Mouse (Mus musculus): ENCODE measurements around the gene Tmem132c. TPM values are rescaled to one million over a fixed set of nuclear protein-coding genes. Genes with fewer than 3 reads are reported as not detected.

Gene Tmem132c
- polyA plus RNA-seq, 1 experiment = 0.06 TPM

- Histone ChIP-seq H3K79me2 (ENCODE audit: control insufficient read depth, insufficient read depth) (no peaks in the 10 kb centered on the region), H3ac (ENCODE audit: control insufficient read depth, insufficient read length, low read depth) (no peak overlapping the region), H3K36me3 (ENCODE audit: control insufficient read depth, insufficient read depth) (no peaks in the 10 kb centered on the region), H3K27me3 (ENCODE audit: control insufficient read depth, insufficient read depth, insufficient read length) (no peaks in the 10 kb centered on the region), H3K79me3 (ENCODE audit: low read depth) (no peaks in the 10 kb centered on the region), H3K4me3 (ENCODE audit: insufficient read depth, poor library complexity, severe bottlenecking) (no peak overlapping the region)
- TF ChIP-seq MYOD1 (IDR thresholded peaks at IDR 0.05; ENCODE audit: control insufficient read depth, insufficient read length, low read depth) = no peak
- TF ChIP-seq MYOG (IDR thresholded peaks at IDR 0.05; ENCODE audit: control insufficient read depth, extremely low read depth, insufficient read length) = no peak
- no peak for TF ChIP-seq CTCF (IDR thresholded peaks at IDR 0.05; ENCODE audit: control insufficient read depth, insufficient read depth, insufficient read length)
- no peak for TF ChIP-seq USF1 (IDR thresholded peaks at IDR 0.05; ENCODE audit: low read depth)
- TF ChIP-seq FOSL1 (IDR thresholded peaks at IDR 0.05; ENCODE audit: insufficient read depth, low read length, poor library complexity, severe bottlenecking) = no peak
- TF ChIP-seq CEBPB (IDR thresholded peaks at IDR 0.05; ENCODE audit: low read depth) = no peak
Observed at GRCm38 (mm10) chr5:127515960-127516359, 274.4 kb downstream of the Tmem132c start.

DNA sequence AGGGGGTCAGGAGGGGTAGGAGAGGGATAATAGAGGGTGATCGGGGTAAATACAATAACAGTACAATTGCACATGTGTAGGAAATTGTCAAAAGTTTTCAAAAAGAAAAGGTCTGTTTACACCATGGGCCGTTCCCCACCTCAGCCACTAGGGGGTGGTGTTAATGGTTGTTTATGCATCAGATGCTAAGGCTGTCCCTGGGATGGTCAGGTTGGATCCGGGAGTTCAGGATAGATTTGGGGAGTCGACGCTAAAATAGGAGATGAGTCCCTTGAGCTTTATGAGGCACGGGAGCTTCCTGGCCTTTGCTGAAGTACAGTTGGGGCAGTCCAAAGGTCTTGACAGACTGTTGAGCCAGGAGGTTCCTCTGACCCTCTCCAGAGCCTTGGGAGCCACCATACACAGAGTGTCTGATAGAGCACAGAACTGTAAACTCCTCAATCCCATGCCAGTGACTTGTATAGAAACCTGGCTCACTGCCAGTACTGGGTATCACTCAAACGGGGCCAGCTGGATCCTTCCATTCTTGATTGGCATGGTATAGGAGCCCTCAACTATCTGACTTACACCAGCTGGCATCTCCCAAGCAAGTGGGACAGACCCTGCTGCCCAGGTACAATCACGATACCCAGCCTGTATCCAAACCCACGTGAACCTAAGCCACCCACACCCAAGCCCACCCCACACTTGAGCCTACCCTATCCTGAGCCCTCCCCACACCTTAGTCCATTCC is 281.3 kb downstream of the Tmem132c start:
- H3K4me3 ChIP-seq (ENCODE audit: insufficient read depth, poor library complexity, severe bottlenecking) = no peak overlapping the region
- H3K36me3 ChIP-seq (ENCODE audit: control insufficient read depth, insufficient read depth) = no peaks in the 10 kb centered on the region
- no peaks in the 10 kb centered on the region for H3K79me3 ChIP-seq (ENCODE audit: low read depth)
- H3K79me2 ChIP-seq (ENCODE audit: control insufficient read depth, insufficient read depth) = no peaks in the 10 kb centered on the region
- H3K27me3 ChIP-seq (ENCODE audit: control insufficient read depth, insufficient read depth, insufficient read length) = no peaks in the 10 kb centered on the region
- H3ac ChIP-seq (ENCODE audit: control insufficient read depth, insufficient read length, low read depth) = no peak overlapping the region
- TF ChIP-seq MYOG (IDR thresholded peaks at IDR 0.05; ENCODE audit: control insufficient read depth, extremely low read depth, insufficient read length) (no peak), CTCF (IDR thresholded peaks at IDR 0.05; ENCODE audit: control insufficient read depth, insufficient read depth, insufficient read length) (no peak), MYOD1 (IDR thresholded peaks at IDR 0.05; ENCODE audit: control insufficient read depth, insufficient read length, low read depth) (no peak), CEBPB (IDR thresholded peaks at IDR 0.05; ENCODE audit: low read depth) (no peak), USF1 (IDR thresholded peaks at IDR 0.05; ENCODE audit: low read depth) (no peak), MAX (IDR thresholded peaks at IDR 0.05) (no peak), FOSL1 (IDR thresholded peaks at IDR 0.05; ENCODE audit: insufficient read depth, low read length, poor library complexity, severe bottlenecking) (no peak)

- no peaks in the 10 kb centered on the region for H3K79me2 ChIP-seq (ENCODE audit: control insufficient read depth, insufficient read depth)
- TF ChIP-seq USF1 (IDR thresholded peaks at IDR 0.05; ENCODE audit: low read depth) (no peak), MYOG (IDR thresholded peaks at IDR 0.05; ENCODE audit: control insufficient read depth, extremely low read depth, insufficient read length) (no peak), CEBPB (IDR thresholded peaks at IDR 0.05; ENCODE audit: low read depth) (no peak), MAX (IDR thresholded peaks at IDR 0.05) (no peak), MYOD1 (IDR thresholded peaks at IDR 0.05; ENCODE audit: control insufficient read depth, insufficient read length, low read depth) (no peak), CTCF (IDR thresholded peaks at IDR 0.05; ENCODE audit: control insufficient read depth, insufficient read depth, insufficient read length) (no peak), FOSL1 (IDR thresholded peaks at IDR 0.05; ENCODE audit: insufficient read depth, low read length, poor library complexity, severe bottlenecking) (no peak)
- no peaks in the 10 kb centered on the region for H3K27me3 ChIP-seq (ENCODE audit: control insufficient read depth, insufficient read depth, insufficient read length)
Observed at GRCm38 (mm10) chr5:127527344-127527974, 285.9 kb downstream of the Tmem132c start.

GRCm38 (mm10) chr5:127537508-127537907 is 295.9 kb downstream of the Tmem132c start:
- Histone ChIP-seq H3ac (ENCODE audit: control insufficient read depth, insufficient read length, low read depth) (no peak overlapping the region), H3K27me3 (ENCODE audit: control insufficient read depth, insufficient read depth, insufficient read length) (peaks cover 12% of the 10 kb centered on the region), H3K79me2 (ENCODE audit: control insufficient read depth, insufficient read depth) (no peaks in the 10 kb centered on the region), H3K36me3 (ENCODE audit: control insufficient read depth, insufficient read depth) (no peaks in the 10 kb centered on the region), H3K4me3 (ENCODE audit: insufficient read depth, poor library complexity, severe bottlenecking) (no peak overlapping the region), H3K79me3 (ENCODE audit: low read depth) (no peaks in the 10 kb centered on the region)
- peak; percentile 53 for TF ChIP-seq FOSL1 (IDR thresholded peaks at IDR 0.05; ENCODE audit: insufficient read depth, low read length, poor library complexity, severe bottlenecking)
- peak; percentile 8 for TF ChIP-seq USF1 (IDR thresholded peaks at IDR 0.05; ENCODE audit: low read depth)
- TF ChIP-seq MAX (IDR thresholded peaks at IDR 0.05) = peak; percentile 36
- no peak for TF ChIP-seq CEBPB (IDR thresholded peaks at IDR 0.05; ENCODE audit: low read depth)

More at GRCm38 (mm10) chr5:127527344-127527974, 285.9 kb downstream of the Tmem132c start:
- Histone ChIP-seq H3K79me3 (ENCODE audit: low read depth) (no peaks in the 10 kb centered on the region), H3K4me3 (ENCODE audit: insufficient read depth, poor library complexity, severe bottlenecking) (no peak overlapping the region), H3K36me3 (ENCODE audit: control insufficient read depth, insufficient read depth) (no peaks in the 10 kb centered on the region), H3ac (ENCODE audit: control insufficient read depth, insufficient read length, low read depth) (no peak overlapping the region)

GRCm38 (mm10) chr5:127546585-127546991 is 305.0 kb downstream of the Tmem132c start:
- no peaks in the 10 kb centered on the region for H3K36me3 ChIP-seq (ENCODE audit: control insufficient read depth, insufficient read depth)
- H3K79me3 ChIP-seq (ENCODE audit: low read depth) = no peaks in the 10 kb centered on the region
- TF ChIP-seq CTCF (IDR thresholded peaks at IDR 0.05; ENCODE audit: control insufficient read depth, insufficient read depth, insufficient read length) (no peak), CEBPB (IDR thresholded peaks at IDR 0.05; ENCODE audit: low read depth) (no peak), MYOG (IDR thresholded peaks at IDR 0.05; ENCODE audit: control insufficient read depth, extremely low read depth, insufficient read length) (no peak), MYOD1 (IDR thresholded peaks at IDR 0.05; ENCODE audit: control insufficient read depth, insufficient read length, low read depth) (no peak), MAX (IDR thresholded peaks at IDR 0.05) (no peak), FOSL1 (IDR thresholded peaks at IDR 0.05; ENCODE audit: insufficient read depth, low read length, poor library complexity, severe bottlenecking) (no peak), USF1 (IDR thresholded peaks at IDR 0.05; ENCODE audit: low read depth) (no peak)
- peaks cover 3% of the 10 kb centered on the region for H3K27me3 ChIP-seq (ENCODE audit: control insufficient read depth, insufficient read depth, insufficient read length)
- H3ac ChIP-seq (ENCODE audit: control insufficient read depth, insufficient read length, low read depth) = no peak overlapping the region
- no peak overlapping the region for H3K4me3 ChIP-seq (ENCODE audit: insufficient read depth, poor library complexity, severe bottlenecking)
- no peaks in the 10 kb centered on the region for H3K79me2 ChIP-seq (ENCODE audit: control insufficient read depth, insufficient read depth)
